Mouse (Mus musculus) heart, embryonic 13.5 days (tissue): ENCODE results near the gene Cdc42bpb. TPM values are rescaled to one million over a fixed set of nuclear protein-coding genes. Genes with fewer than 3 reads are reported as not detected.

Experiments
- ATAC-seq: fragments of 200-750 bp; cut with Nextera tagmentation; 2 replicates; pipeline ENCODE4 v1.8.0; 2017; ENCODE audit warnings: moderate TSS enrichment; ENCODE audit not compliant: insufficient number of reproducible peaks, low FRiP score, low TSS enrichment; ENCODE audit errors: extremely low read depth
- H3K27ac ChIP-seq: fragments of 300-500 bp; sonication (generic); replicated peaks from 2 replicates; pipeline ENCODE4 v1.5.1; 2015; ENCODE audit warnings: moderate library complexity, mild to moderate bottlenecking, inconsistent platforms
- H3K27me3 ChIP-seq: fragments of 300-500 bp; sonication (generic); replicated peaks from 2 replicates; pipeline ENCODE4 v1.6.1; 2015; ENCODE audit warnings: mild to moderate bottlenecking, inconsistent platforms
- H3K36me3 ChIP-seq: fragments of 300-500 bp; sonication (generic); 2 replicates; pipeline ENCODE4 v1.6.1; 2015; ENCODE audit warnings: mild to moderate bottlenecking, inconsistent platforms
- H3K4me1 ChIP-seq: fragments of 300-500 bp; sonication (generic); 2 replicates; pipeline ENCODE4 v1.6.1; 2015; ENCODE audit warnings: inconsistent platforms
- H3K4me2 ChIP-seq: fragments of 300-500 bp; sonication (generic); 2 replicates; pipeline ENCODE4 v1.6.1; 2015; ENCODE audit warnings: inconsistent platforms, mild to moderate bottlenecking, moderate library complexity
- H3K4me3 ChIP-seq: fragments of 300-500 bp; sonication (generic); 2 replicates; pipeline ENCODE4 v1.5.1; 2015; ENCODE audit warnings: moderate library complexity, mild to moderate bottlenecking, inconsistent platforms
- H3K9ac ChIP-seq: fragments of 300-500 bp; sonication (generic); 2 replicates; pipeline ENCODE4 v1.6.1; 2015; ENCODE audit warnings: inconsistent platforms, mild to moderate bottlenecking, moderate library complexity
- H3K9me3 ChIP-seq: fragments of 300-500 bp; sonication (generic); 2 replicates; pipeline ENCODE4 v1.6.1; 2016; ENCODE audit warnings: inconsistent platforms
- WGBS: fragments of 180-500 bp; shearing (Covaris S2); methylation state at CpG from one replicate; pipeline ENCODE4 v1.1.7; 2015; ENCODE audit warnings: mixed read lengths; 5-methylcytosine and 5-hydroxymethylcytosine counted together
- polyA plus RNA-seq: library from polyadenylated mRNA; unstranded; fragments of >200 nt; fragmentation: Nextera tagmentation; extraction: Ambion mirVana; gene quantifications from 2 replicates; pipeline ENCODE4 v1.2.1, GENCODE M21; 2015

Gene Cdc42bpb
- polyA plus RNA-seq, 1 experiment from 2014 or later, result 26.2 TPM

DNA sequence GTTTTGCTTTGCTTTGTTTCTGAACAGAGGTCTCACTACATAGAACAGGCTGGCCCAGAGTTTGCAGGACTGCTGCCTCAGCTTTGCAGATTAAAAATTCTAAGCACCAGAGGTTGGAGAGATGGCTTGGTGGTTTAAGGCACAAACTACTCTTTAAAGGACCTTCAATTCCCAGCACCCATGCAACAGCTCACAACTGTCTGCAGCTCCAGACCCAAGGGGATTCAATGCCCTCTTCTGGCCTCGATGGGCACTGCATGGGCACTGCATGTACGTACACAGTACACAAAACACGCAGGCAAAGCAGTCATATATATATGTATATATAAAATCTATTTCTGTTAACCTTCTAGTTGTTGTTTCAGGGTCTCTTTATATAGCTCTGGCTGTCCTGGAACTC is 13.3 kb downstream of the Cdc42bpb start:
- H3K27me3 ChIP-seq, result no peaks in the 10 kb centered on the region
- 80% methylated on average over 3 of the region's 3 CpGs for WGBS
- no peak overlapping the region for H3K27ac ChIP-seq
- no peak overlapping the region for H3K9ac ChIP-seq
- no peaks in the 10 kb centered on the region for H3K9me3 ChIP-seq
- H3K36me3 ChIP-seq, result no peaks in the 10 kb centered on the region
- no peak overlapping the region for H3K4me3 ChIP-seq
- ATAC-seq, result no peak
- H3K4me2 ChIP-seq, result no peak overlapping the region
- H3K4me1 ChIP-seq, result peaks cover 90% of the 10 kb centered on the region

DNA sequence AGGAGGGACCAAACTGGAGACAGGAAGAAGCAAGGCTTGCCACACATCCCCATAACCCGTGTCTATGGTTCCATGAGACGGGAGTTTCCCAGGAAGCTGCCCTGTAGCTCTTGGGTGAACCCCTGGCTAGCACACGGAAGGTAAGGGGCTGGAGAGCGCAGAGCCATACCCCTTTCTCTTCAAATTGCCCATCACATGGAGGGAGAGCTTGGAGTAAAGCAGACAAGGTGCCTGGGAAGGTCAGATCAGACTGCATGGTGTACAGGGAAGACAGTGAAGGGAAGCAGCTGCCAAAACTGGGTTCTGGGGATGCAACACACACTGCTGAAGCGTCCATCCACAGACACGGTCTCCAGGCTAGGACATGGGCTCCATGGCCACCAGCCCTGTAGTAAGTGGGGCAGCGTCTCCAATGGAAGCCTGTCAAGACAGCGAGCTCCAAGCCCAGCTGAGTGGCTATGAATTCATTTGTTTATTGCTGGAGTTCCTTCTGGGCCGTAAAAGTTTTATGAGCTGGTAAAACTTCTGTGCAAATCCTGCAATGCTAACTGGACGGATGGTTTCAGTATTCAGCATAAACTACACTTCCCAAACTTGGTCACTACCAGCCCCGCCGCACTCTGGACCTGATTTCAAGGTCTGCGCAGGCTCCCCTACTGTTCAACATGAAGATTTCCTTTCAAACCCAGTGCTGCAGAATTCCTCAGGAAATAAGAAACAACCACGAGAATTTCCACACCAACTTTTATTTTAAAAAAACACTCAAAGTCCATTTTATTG is 16.0 kb downstream of the Cdc42bpb start:
- Histone ChIP-seq H3K27me3 (no peaks in the 10 kb centered on the region), H3K4me2 (no peak overlapping the region), H3K9ac (no peak overlapping the region), H3K9me3 (no peaks in the 10 kb centered on the region), H3K4me3 (no peak overlapping the region), H3K27ac (no peak overlapping the region), H3K4me1 (peaks cover 88% of the 10 kb centered on the region), H3K36me3 (no peaks in the 10 kb centered on the region)
- no peak for ATAC-seq
- WGBS, result 68% methylated on average over 14 of the region's 14 CpGs

DNA sequence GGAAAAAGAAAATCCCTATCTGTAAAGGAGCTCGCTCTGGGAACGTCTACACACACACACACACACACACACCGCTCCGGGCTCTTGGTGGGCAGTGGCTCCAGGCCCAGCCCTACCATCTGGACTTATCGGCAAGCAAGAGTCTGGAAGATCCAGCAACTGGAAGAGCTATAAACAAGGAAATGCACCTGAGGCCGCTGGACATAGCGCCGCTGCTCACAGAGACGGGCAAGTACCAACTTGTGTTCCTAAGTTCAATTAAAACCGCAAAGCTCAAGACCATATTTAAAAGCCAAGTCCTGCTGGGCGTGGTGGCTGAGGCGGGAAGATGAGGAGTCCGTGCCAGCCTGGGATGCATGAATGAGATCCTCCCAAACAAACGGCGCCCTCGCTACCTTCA is 16.8 kb downstream of the Cdc42bpb start:
- H3K4me3 ChIP-seq, result no peak overlapping the region
- 86% methylated on average over 16 of the region's 16 CpGs for WGBS
- H3K27me3 ChIP-seq, result no peaks in the 10 kb centered on the region
- H3K4me2 ChIP-seq, result no peak overlapping the region
- H3K9ac ChIP-seq, result no peak overlapping the region
- ATAC-seq, result no peak
- H3K4me1 ChIP-seq, result peaks cover 88% of the 10 kb centered on the region
- H3K36me3 ChIP-seq, result no peaks in the 10 kb centered on the region
- H3K27ac ChIP-seq, result no peak overlapping the region
- no peaks in the 10 kb centered on the region for H3K9me3 ChIP-seq

DNA sequence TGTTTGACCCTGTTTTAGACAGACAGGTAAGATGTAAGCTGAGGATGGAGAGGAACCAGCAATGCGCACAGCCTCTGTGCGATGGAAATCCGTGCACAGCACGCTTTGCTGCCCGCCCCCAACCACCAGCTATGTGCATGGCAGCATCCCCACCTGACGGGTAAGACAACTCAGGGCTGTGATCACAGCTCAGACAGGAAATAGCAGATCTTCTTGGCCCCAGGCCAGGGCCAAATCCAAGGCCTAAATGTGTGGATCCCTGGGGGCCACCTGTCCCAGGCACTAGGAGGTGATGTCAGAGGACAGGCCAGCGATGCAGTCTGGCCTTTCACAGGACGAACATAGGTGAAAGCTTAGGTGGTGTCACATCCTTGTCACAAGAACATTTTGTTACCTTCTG is 21.3 kb downstream of the Cdc42bpb start:
- Histone ChIP-seq H3K4me1 (peaks cover 82% of the 10 kb centered on the region), H3K4me2 (no peak overlapping the region), H3K27ac (no peak overlapping the region), H3K9me3 (no peaks in the 10 kb centered on the region), H3K9ac (no peak overlapping the region), H3K27me3 (no peaks in the 10 kb centered on the region), H3K4me3 (no peak overlapping the region), H3K36me3 (peaks cover 7% of the 10 kb centered on the region)
- 78% methylated on average over 8 of the region's 8 CpGs for WGBS
- ATAC-seq, result no peak

DNA sequence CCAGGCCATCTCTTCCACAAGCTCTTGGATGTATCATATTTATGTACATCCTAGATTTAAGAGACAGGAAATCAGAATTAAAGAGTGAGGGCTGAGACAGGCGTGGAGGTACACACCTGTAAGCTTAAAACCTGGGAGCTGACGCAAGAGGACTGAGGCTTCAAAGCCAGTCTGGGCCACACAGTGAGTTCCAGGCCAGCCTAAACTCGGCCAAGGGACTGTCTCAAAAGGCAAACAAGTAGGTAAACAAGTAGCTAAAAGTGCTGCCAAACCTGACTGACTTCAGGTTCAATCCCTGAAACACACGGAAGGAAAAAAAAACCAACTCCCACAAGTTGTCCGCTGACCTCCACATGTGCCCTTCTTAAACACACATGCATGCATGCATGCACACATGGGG is 23.4 kb downstream of the Cdc42bpb start:
- ATAC-seq, result no peak
- Histone ChIP-seq H3K27me3 (no peaks in the 10 kb centered on the region), H3K4me2 (no peak overlapping the region), H3K9ac (no peak overlapping the region), H3K27ac (peak overlapping the region; percentile 2; the same call in 1 of the 2 replicates), H3K9me3 (no peaks in the 10 kb centered on the region), H3K4me1 (peaks cover 70% of the 10 kb centered on the region), H3K4me3 (no peak overlapping the region), H3K36me3 (peaks cover 7% of the 10 kb centered on the region)
- 77% methylated on average over 5 of the region's 5 CpGs for WGBS

DNA sequence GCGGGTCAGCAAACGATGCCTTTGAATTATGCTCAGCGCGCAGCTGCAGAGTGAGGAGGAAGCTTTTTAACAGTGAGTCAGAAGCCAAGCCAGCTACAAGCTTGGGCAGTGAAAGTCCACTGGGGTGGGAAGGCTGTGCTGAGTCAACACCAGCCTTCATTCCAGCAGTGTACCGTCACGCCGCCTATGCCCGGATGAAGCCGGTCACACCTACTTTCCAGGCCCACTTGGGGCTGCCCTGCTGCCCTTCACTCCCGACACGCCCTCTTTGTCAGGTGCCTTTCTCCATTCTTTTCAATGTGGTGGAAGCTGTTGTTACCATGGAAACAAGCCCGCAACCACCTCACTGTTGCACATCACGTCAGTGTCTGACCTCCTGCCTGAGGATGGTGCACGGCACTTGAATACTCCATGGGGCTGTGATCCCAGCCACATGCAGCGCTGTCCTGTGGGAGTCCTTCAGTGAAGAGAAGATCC is 24.0 kb downstream of the Cdc42bpb start:
- Histone ChIP-seq H3K27me3 (no peaks in the 10 kb centered on the region), H3K9ac (no peak overlapping the region), H3K9me3 (no peaks in the 10 kb centered on the region), H3K27ac (peak overlapping the region; percentile 45), H3K36me3 (peaks cover 7% of the 10 kb centered on the region), H3K4me1 (peaks cover 72% of the 10 kb centered on the region), H3K4me3 (no peak overlapping the region), H3K4me2 (no peak overlapping the region)
- no peak for ATAC-seq
- WGBS, result 56% methylated on average over 15 of the region's 15 CpGs

DNA sequence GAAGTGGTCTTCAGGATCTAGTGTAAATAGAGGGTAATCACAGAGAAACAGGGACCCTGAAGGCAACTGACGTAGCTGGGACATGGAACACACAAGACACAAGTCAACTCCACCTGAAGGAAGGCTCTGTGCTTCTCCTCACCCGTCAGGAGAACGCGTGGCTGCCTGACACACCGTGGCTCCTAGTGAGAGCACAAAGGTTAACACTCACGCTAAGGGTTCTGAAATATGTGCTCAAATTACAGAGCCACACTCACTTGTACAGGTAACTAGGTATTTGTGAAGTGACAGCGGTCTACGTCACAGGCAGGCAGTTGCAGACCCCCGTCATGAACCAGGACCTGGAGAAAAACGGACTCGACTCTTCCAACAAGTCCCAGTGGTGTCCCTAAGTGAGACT is 24.5 kb downstream of the Cdc42bpb start:
- peaks cover 7% of the 10 kb centered on the region for H3K36me3 ChIP-seq
- H3K9ac ChIP-seq, result no peak overlapping the region
- no peak overlapping the region for H3K4me2 ChIP-seq
- WGBS, result 81% methylated on average over 11 of the region's 11 CpGs
- H3K4me1 ChIP-seq, result peaks cover 70% of the 10 kb centered on the region
- no peak overlapping the region for H3K4me3 ChIP-seq
- H3K27ac ChIP-seq, result peak overlapping the region; percentile 45; the same call in 1 of the 2 replicates
- no peak for ATAC-seq
- H3K9me3 ChIP-seq, result no peaks in the 10 kb centered on the region
- H3K27me3 ChIP-seq, result no peaks in the 10 kb centered on the region

DNA sequence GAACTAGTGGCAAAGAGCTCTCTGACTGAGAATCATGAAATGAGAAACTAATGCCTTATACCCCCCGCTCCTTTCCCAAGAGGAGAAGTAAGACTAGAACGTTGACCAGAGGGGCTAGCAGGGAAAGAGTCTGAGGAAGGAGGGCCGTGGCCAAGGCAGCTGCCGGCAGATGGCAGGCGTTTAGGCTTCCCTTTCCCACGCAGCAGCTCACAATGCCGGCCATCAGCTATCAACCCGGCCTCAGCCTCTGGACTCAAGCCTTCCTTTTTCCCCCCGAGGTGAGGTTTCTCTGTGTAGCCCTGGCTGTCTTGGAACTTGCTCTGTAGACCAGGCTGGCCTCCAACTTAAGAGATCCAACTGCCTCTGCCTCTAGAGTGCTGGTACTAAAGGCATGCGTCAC is 25.0 kb downstream of the Cdc42bpb start:
- WGBS, result 71% methylated on average over 10 of the region's 10 CpGs
- Histone ChIP-seq H3K9ac (no peak overlapping the region), H3K9me3 (no peaks in the 10 kb centered on the region), H3K4me2 (no peak overlapping the region), H3K36me3 (peaks cover 7% of the 10 kb centered on the region), H3K4me3 (no peak overlapping the region), H3K27ac (no peak overlapping the region), H3K4me1 (peaks cover 69% of the 10 kb centered on the region), H3K27me3 (no peaks in the 10 kb centered on the region)
- no peak for ATAC-seq

DNA sequence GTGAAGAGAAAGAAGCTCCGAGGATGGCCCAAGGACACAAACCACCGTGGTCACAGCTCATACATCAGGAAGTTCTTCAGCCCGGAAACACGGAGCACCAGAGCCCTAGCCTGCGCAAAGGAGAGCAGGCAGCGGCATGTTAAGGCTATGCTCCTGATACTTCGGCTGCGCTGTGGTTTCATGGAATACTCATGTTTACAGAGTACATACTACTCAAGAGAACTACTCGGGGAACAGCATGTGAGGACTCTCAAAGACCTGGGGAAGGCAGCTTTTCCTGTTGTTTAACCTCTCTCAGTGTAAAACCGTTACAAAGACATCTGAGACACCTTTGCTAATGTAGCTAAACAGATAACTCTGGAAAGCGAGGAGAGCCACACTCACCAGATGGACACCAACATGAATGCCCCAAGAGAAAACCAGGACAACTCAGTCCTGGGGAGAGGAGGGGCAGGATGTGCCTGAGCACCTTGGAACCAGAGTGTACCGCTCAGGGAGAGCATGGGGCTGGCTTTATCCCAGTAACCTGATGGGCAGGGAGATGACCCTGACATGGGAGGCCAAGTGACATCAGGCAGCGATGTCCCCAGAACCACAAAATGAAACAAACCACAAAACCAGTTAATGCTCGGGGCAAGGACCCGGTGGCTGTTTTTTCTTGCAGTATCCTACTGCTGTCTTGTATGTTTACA is 27.8 kb downstream of the Cdc42bpb start:
- 76% methylated on average over 15 of the region's 15 CpGs for WGBS
- Histone ChIP-seq H3K4me1 (peaks cover 56% of the 10 kb centered on the region), H3K9ac (no peak overlapping the region), H3K27me3 (no peaks in the 10 kb centered on the region), H3K9me3 (no peaks in the 10 kb centered on the region), H3K4me3 (no peak overlapping the region), H3K36me3 (peaks cover 13% of the 10 kb centered on the region), H3K4me2 (no peak overlapping the region), H3K27ac (no peak overlapping the region)
- no peak for ATAC-seq

DNA sequence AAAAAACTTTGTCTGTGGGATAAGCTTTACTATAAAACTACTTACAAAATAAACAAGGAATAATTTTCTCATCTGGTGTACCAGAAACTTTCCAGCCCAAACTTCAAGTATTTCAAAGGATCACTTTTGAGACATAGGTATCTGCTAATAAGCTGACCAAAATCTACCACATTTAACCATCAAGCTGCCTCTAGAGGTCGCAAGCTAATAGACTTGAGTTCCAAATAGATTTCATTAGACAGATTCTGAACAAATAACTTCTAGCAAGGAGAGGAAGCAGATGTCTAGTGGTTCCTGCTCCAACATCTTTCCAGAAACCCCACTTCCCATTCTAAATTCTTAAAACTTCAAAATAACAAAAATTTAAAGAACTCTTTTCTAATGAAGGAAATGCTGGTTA is 33.6 kb downstream of the Cdc42bpb start:
- Histone ChIP-seq H3K9me3 (no peaks in the 10 kb centered on the region), H3K27me3 (no peaks in the 10 kb centered on the region), H3K9ac (no peak overlapping the region), H3K36me3 (peaks cover 46% of the 10 kb centered on the region), H3K4me1 (peaks cover 27% of the 10 kb centered on the region), H3K4me3 (no peak overlapping the region), H3K4me2 (no peak overlapping the region), H3K27ac (no peak overlapping the region)
- WGBS, result 58% methylated on average over 1 of the region's 1 CpGs
- no peak for ATAC-seq

DNA sequence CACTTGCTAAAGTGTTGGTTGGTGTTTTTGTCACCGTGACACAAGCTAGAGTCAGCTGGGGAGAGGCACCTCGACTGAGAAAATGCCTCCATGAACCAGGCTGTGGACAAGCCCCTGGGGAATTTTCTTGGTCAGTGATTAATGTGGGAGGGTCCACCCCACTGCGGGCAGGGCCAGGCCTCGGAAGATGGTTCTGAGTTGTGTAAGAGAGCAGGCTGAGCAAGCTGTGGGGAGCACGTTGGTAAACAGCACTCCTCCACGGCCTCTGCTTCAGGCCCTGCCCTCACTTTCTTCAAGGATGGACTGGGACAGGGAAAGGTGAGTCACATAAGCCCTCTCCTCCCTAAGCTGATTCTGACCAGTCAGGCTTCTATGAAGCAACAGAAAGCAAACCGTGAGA is 36.8 kb downstream of the Cdc42bpb start:
- Histone ChIP-seq H3K4me2 (no peak overlapping the region), H3K4me1 (peaks cover 21% of the 10 kb centered on the region), H3K4me3 (no peak overlapping the region), H3K9ac (no peak overlapping the region), H3K36me3 (peaks cover 79% of the 10 kb centered on the region), H3K27me3 (no peaks in the 10 kb centered on the region), H3K9me3 (no peaks in the 10 kb centered on the region), H3K27ac (no peak overlapping the region)
- ATAC-seq, result no peak
- WGBS, result 69% methylated on average over 7 of the region's 7 CpGs
